Mouse (Mus musculus): ENCODE data around the gene 9530053A07Rik. TPM values are rescaled to one million over a fixed set of nuclear protein-coding genes. Genes with fewer than 3 reads are reported as not detected.

The 9530053A07Rik gene
- polyA plus RNA-seq, 1 experiment from 2014 or later = not detected

Other genes starting within 250 kb of the 9530053A07Rik start
- gene Zfp974, start 200.0 kb upstream of the 9530053A07Rik start, polyA plus RNA-seq (2014; fragmentation: Nextera tagmentation; extraction: Ambion mirVana) = 11.1 and 12.9 TPM in 2 replicates
- 22.5 and 25.1 TPM in 2 replicates for gene Zfp780b, start 150.3 kb upstream of the 9530053A07Rik start, polyA plus RNA-seq (2014; fragmentation: Nextera tagmentation; extraction: Ambion mirVana)
- gene Zfp850, start 115.4 kb upstream of the 9530053A07Rik start, polyA plus RNA-seq (2014; fragmentation: Nextera tagmentation; extraction: Ambion mirVana) = 4.6 and 5.0 TPM in 2 replicates
- 276 and 283 TPM in 2 replicates for gene Psmc4, start 79.4 kb upstream of the 9530053A07Rik start, polyA plus RNA-seq (2014; fragmentation: Nextera tagmentation; extraction: Ambion mirVana)
- 14.4 and 19.0 TPM in 2 replicates for gene Fcgbp, start 58.2 kb upstream of the 9530053A07Rik start, polyA plus RNA-seq (2014; fragmentation: Nextera tagmentation; extraction: Ambion mirVana)
- gene Fbl, start 40.2 kb downstream of the 9530053A07Rik start, polyA plus RNA-seq (2014; fragmentation: Nextera tagmentation; extraction: Ambion mirVana) = 41.8 and 48.2 TPM in 2 replicates
- gene Dyrk1b, start 50.0 kb downstream of the 9530053A07Rik start, polyA plus RNA-seq (2014; fragmentation: Nextera tagmentation; extraction: Ambion mirVana) = 13.4 and 15.3 TPM in 2 replicates
- gene Eid2, start 138.4 kb downstream of the 9530053A07Rik start, polyA plus RNA-seq (2014; fragmentation: Nextera tagmentation; extraction: Ambion mirVana) = 4.1 and 4.4 TPM in 2 replicates
- gene Eid2b, start 148.3 kb downstream of the 9530053A07Rik start, polyA plus RNA-seq (2014; fragmentation: Nextera tagmentation; extraction: Ambion mirVana) = 9.9 and 11.4 TPM in 2 replicates
- 0.27 TPM in 1 of 2 replicates, not detected in the other for gene Selenov, start 161.7 kb downstream of the 9530053A07Rik start, polyA plus RNA-seq (2014; fragmentation: Nextera tagmentation; extraction: Ambion mirVana)
- gene Dll3, start 172.8 kb downstream of the 9530053A07Rik start, polyA plus RNA-seq (2014; fragmentation: Nextera tagmentation; extraction: Ambion mirVana) = 3.8 and 4.7 TPM in 2 replicates
- gene Timm50, start 182.6 kb downstream of the 9530053A07Rik start, polyA plus RNA-seq (2014; fragmentation: Nextera tagmentation; extraction: Ambion mirVana) = 139 and 140 TPM in 2 replicates
- gene Supt5, start 209.3 kb downstream of the 9530053A07Rik start, polyA plus RNA-seq (2014; fragmentation: Nextera tagmentation; extraction: Ambion mirVana) = 71.7 and 73.7 TPM in 2 replicates
- 1,258 and 1,269 TPM in 2 replicates for gene Rps16, start 221.2 kb downstream of the 9530053A07Rik start, polyA plus RNA-seq (2014; fragmentation: Nextera tagmentation; extraction: Ambion mirVana)
- 63.4 and 70.7 TPM in 2 replicates for gene Plekhg2, start 243.1 kb downstream of the 9530053A07Rik start, polyA plus RNA-seq (2014; fragmentation: Nextera tagmentation; extraction: Ambion mirVana)

All from stomach, embryonic 14.5 days (tissue).